Mouse (Mus musculus) lung, adult 2 months (tissue): ENCODE results near the gene Pex14.

Source experiments
- CTCF ChIP-seq: fragments of 200-500 bp; IDR thresholded peaks from 2 replicates; pipeline ENCODE4 v1.5.1; 2011; ENCODE audit warnings: mild to moderate bottlenecking, low read length, control low read depth; ENCODE audit not compliant: insufficient read depth
- POLR2A ChIP-seq: fragments of 200-500 bp; IDR thresholded peaks from 2 replicates; pipeline ENCODE4 v1.6.1; 2011; ENCODE audit warnings: low read depth, mild to moderate bottlenecking, control low read depth, low read length, borderline replicate concordance; ENCODE audit errors: extremely low read depth

DNA sequence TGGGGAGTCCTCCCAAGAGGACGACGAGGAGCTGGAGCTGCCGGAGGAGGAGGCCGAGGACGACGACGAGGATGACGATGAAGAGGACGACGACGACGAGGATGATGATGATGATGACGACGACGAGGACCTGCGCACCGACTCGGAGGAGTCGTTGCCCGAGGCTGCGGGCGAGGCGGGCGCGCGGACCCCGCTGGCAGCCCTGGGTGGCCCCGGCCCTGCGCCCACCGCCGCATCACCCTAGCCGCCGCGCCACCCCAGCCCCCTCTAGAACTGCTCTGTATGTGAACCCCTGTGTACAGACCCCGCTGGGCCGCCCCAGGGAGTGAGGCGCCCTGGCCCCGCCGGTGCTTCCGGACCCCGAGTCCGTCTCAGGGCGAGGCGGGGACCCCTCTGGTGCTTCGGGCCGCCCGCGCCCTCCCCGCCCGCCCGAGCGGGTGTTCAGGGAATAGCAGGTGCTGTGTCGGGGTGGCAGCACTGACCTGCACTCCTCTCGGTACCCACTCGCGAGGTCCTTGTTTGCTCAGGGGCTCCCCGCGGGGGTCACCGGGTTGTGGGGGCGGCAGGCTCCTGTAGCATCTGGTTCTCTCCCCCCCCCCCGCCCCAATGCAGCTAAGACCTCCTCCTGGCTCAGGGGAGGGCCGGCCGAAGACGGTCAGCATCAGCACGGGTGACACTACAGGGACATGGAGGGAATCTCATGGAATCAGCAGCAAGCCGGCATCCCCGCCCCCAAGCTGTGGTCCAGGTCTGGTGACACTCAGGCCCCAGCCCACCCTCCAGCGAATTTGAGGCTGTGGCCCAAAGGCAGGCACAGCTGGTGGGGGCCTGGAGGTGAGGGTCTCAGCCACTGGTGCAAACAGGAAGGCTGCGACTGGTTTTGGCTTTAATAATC is 147.1 kb downstream of the Pex14 start:
- no peak for TF ChIP-seq POLR2A
- TF ChIP-seq CTCF, result no peak
